Mouse (Mus musculus) cerebellum, postnatal 10 days (tissue): ENCODE results near the gene Foxe3.
"Not testable (repeated sequence)": the region's sequence is repeated elsewhere in the genome, so short reads cannot be mapped to it uniquely, and the experiment has no call there.

Experiments used
- DNase-seq, 2 experiments: peaks; one replicate each; pipeline ENCODE4 v3.0.0; 2021; ENCODE audit warnings: mixed read lengths in 2 of 2

The Foxe3 gene

GRCm38 (mm10) chr4:114925917-114926312, at the start of gene Foxe3:
TSS of gene Foxe3 (minus strand) at chr4:114926013.
- DNase-seq, result no peak

GRCm38 (mm10) chr4:114973229-114973740, 47.5 kb upstream of the Foxe3 start:
- DNase-seq, result no peak

GRCm38 (mm10) chr4:114970736-114971135, 44.9 kb upstream of the Foxe3 start:
- no peak for DNase-seq

GRCm38 (mm10) chr4:114960881-114961280, 35.1 kb upstream of the Foxe3 start:
- DNase-seq, result not testable (repeated sequence)

GRCm38 (mm10) chr4:114959533-114959932, 33.7 kb upstream of the Foxe3 start:
- no peak for DNase-seq

GRCm38 (mm10) chr4:114958786-114959185, 33.0 kb upstream of the Foxe3 start:
- DNase-seq, result no peak

GRCm38 (mm10) chr4:114958231-114958630, 32.4 kb upstream of the Foxe3 start:
- no peak for DNase-seq

- DNase-seq, result peak; percentile 50 to 56
Observed at GRCm38 (mm10) chr4:114957403-114957802, 31.6 kb upstream of the Foxe3 start.

- DNase-seq, result no peak
Observed at GRCm38 (mm10) chr4:114953172-114953571, 27.4 kb upstream of the Foxe3 start.

- no peak for DNase-seq
Observed at GRCm38 (mm10) chr4:114947852-114948481, 22.2 kb upstream of the Foxe3 start.

GRCm38 (mm10) chr4:114947395-114947794, 21.6 kb upstream of the Foxe3 start:
- peak; percentile 91 to 93 for DNase-seq

- DNase-seq, result no peak
Observed at GRCm38 (mm10) chr4:114946416-114946815, 20.6 kb upstream of the Foxe3 start.

- DNase-seq, result peak; percentile 17 to 48
Observed at GRCm38 (mm10) chr4:114945021-114945420, 19.2 kb upstream of the Foxe3 start.

GRCm38 (mm10) chr4:114942583-114942982, 16.8 kb upstream of the Foxe3 start:
- DNase-seq, result no peak

- no peak for DNase-seq
Observed at GRCm38 (mm10) chr4:114942112-114942511, 16.3 kb upstream of the Foxe3 start.

- DNase-seq, result no peak
Observed at GRCm38 (mm10) chr4:114941311-114941710, 15.5 kb upstream of the Foxe3 start.

GRCm38 (mm10) chr4:114938248-114938647, 12.4 kb upstream of the Foxe3 start:
- DNase-seq, result no peak

- DNase-seq, result no peak
Observed at GRCm38 (mm10) chr4:114937459-114938047, 11.7 kb upstream of the Foxe3 start.

GRCm38 (mm10) chr4:114934188-114934587, 8.4 kb upstream of the Foxe3 start:
- no peak for DNase-seq

GRCm38 (mm10) chr4:114932747-114933146, 6.9 kb upstream of the Foxe3 start:
- no peak for DNase-seq

GRCm38 (mm10) chr4:114929155-114929554, 3.3 kb upstream of the Foxe3 start:
- no peak for DNase-seq

GRCm38 (mm10) chr4:114924971-114925916, 569 bp downstream of the Foxe3 start:
- DNase-seq, result peak; percentile 18 to 32

- peak; percentile 66 to 71 for DNase-seq
Observed at GRCm38 (mm10) chr4:114917091-114917490, 8.7 kb downstream of the Foxe3 start.
